Comparison of ENCODE assay signal across 25 mouse cellular contexts in the genomic region with DNA sequence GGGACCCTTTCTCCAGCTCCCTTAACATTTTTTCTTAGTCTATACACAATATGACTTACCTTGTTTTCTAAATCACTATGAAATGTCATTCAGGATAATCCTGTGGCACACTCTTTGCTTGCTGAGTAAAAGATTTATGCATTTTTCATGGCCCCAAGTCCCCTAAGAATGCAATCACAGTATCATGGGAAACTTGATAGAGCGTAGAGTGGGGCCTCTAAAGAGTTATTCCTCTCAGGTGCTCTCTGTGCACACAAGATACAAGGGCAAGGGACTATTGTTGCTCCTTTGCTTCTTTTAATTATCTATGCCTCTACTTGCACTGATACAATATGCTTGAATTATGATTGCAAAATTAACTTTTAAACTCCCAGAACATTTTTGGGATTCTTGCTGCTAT. TPM values are rescaled to one million over a fixed set of nuclear protein-coding genes. Genes with fewer than 3 reads are reported as not detected.
"Had no signal": no experiment of that assay in that cellular context is flagged by ENCODE, and none has a peak within 500 bp of the region (broad histone marks: within the 10 kb centered on the region; RNA-seq: fewer than 3 reads in every experiment).

A gene (minus strand): TSS at position 101 of the 400 bp plus-strand sequence.

- H3K27ac ChIP-seq: neural tube, embryonic 13.5 days; neural tube, embryonic 15.5 days; stomach, embryonic 15.5 days; stomach, postnatal 0 days had no signal

- DNase-seq: retina, postnatal 1 day; right cerebral cortex, adult 18-20 months; right cerebral cortex, postnatal 14 days; right cerebral cortex, postnatal 25 days; right cerebral cortex, postnatal 4 days; spleen, adult 18-20 months; thymus, adult 18-20 months; thymus, adult 2 months; thymus, postnatal 14 days; thymus, postnatal 25 days; thymus, postnatal 36 days; thymus, postnatal 4 days had no signal

- H3K4me3 ChIP-seq: neural tube, embryonic 13.5 days; neural tube, embryonic 15.5 days; stomach, embryonic 15.5 days had no signal

- H3K36me3 ChIP-seq: neural tube, embryonic 13.5 days; neural tube, embryonic 15.5 days; stomach, embryonic 15.5 days had no signal

- H3K4me1 ChIP-seq: neural tube, embryonic 13.5 days; neural tube, embryonic 15.5 days; stomach, embryonic 15.5 days had no signal

- H3K4me2 ChIP-seq: neural tube, embryonic 13.5 days; neural tube, embryonic 15.5 days; stomach, embryonic 15.5 days had no signal

- H3K9me3 ChIP-seq: neural tube, embryonic 13.5 days; neural tube, embryonic 15.5 days; stomach, embryonic 15.5 days had no signal

- H3K9ac ChIP-seq: neural tube, embryonic 13.5 days; neural tube, embryonic 15.5 days; stomach, embryonic 15.5 days had no signal

- H3K27me3 ChIP-seq: neural tube, embryonic 13.5 days; neural tube, embryonic 15.5 days; stomach, embryonic 15.5 days had no signal

RNA-seq across cellular contexts. Expression of the gene that starts here (rescaled TPM):
- total RNA-seq: neutrophil, adult 5-6 weeks had no signal
- polyA plus RNA-seq: neural tube, embryonic 13.5 days; neural tube, embryonic 14.5 days; neural tube, embryonic 15.5 days; small intestine, adult 2 months; spleen, adult 2 months; stomach, embryonic 14.5 days; stomach, embryonic 15.5 days; stomach, embryonic 16.5 days; stomach, postnatal 0 days; testis, adult 2 months; thymus, adult 2 months; thymus, postnatal 0 days; urinary bladder, adult 2 months had no signal
